Mouse (Mus musculus) kidney, adult 2 months (tissue): ENCODE data around the gene Endog.
A peak's percentile ranks its signal among the peaks of the same experiment; 100 is the strongest.

ENCODE experiments used
- CTCF ChIP-seq: fragments of 200-500 bp; conservative IDR thresholded peaks from 2 replicates; pipeline ENCODE4 v1.5.1; 2011; ENCODE audit warnings: low read depth, mild to moderate bottlenecking, control low read depth, low read length, moderate library complexity, mixed read lengths; ENCODE audit not compliant: insufficient read depth, insufficient read length
- POLR2A ChIP-seq: fragments of 200-500 bp; IDR thresholded peaks from one replicate; pipeline ENCODE4 v1.6.1; 2011; ENCODE audit warnings: low read depth, low read length, control low read depth

GRCm38 (mm10) chr2:30203439-30203838 lies 32.1 kb downstream of the Endog start:
- TF ChIP-seq CTCF (peak; percentile 60), POLR2A (no peak)
